Mouse (Mus musculus) gastrocnemius, adult 18-20 months (tissue): Measurements from ENCODE around the gene Fam50a. TPM values are rescaled to one million over a fixed set of nuclear protein-coding genes. Genes with fewer than 3 reads are reported as not detected.
A peak's percentile ranks its signal among the peaks of the same experiment; 100 is the strongest.

Source experiments
- DNase-seq: peaks from one replicate; pipeline ENCODE4 v3.0.0; 2021; ENCODE audit warnings: low spot score
- long read RNA-seq, 2 experiments: library from polyadenylated mRNA; stranded (forward); transcript quantifications; one replicate each; pipeline ENCODE4 v2.0.0; 2021
- total RNA-seq, 2 experiments: library from RNA; stranded (reverse); gene quantifications; 2 replicates each; pipeline ENCODE4 v1.2.3; 2021

Gene Fam50a
- total RNA-seq, result 10 to 100 TPM; 21.1 to 27.3 TPM
- long read RNA-seq, experiment 1, transcript Fam50a-201 (13 exons, 1,383 nt), result major isoform, 17 of 20 reads
- long read RNA-seq, experiment 1, partial matches to known transcripts, result 1 of 20 reads
- long read RNA-seq, experiment 1, other reads (novel, unspliced or antisense), result 2 of 20 reads
- long read RNA-seq, experiment 2, transcript Fam50a-201 (13 exons, 1,383 nt), result major isoform, 14 of 15 reads
- long read RNA-seq, experiment 2, partial matches to known transcripts, result 0 of 15 reads
- long read RNA-seq, experiment 2, other reads (novel, unspliced or antisense), result 1 of 15 reads

DNA sequence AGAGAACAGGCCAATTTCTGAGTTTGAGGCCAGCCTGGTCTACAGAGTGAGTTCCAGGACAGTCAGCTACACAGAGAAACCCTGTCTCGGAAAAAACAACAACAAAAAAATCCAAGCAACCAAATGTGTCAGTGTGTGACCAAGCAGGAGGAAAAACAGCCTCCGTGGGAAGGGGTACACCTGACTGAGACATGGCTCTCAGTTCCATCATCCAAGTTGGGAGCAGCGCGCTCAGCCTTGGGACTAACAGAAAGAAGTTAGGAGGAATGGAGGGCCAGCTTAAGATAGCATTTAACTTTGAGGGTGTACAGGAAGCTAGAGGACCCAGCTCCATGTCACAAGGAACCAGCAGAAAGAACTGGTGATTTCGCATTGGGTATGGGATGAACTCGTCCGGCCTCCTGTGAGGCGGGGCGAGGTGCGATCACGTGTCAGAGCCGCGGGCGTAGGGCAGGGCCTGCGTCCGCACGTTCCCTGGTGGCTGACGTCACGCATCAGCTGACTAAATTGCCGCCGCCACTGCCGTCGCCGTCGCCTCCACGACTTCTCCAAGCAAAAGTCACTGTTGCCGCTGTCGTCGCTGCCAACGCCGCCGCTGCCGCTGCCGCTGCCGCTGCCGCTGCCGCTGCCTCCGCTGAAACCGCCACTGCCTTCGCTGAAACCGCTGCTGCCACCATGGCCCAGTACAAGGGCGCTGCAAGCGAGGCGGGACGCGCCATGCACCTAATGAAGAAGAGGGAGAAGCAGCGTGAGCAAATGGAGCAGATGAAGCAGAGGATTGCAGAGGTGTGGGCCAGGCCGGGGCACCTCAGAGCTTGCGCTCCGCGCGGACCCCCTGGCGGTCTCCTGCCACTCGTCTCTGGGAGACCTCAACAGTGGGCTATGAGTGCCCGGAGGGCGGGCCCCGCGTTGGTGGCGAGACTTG is at the start of gene Fam50a:
Gene Fam50a (plus strand): TSS at position 494 of the 925 bp plus-strand sequence.
- peak; percentile 89 for DNase-seq

DNA sequence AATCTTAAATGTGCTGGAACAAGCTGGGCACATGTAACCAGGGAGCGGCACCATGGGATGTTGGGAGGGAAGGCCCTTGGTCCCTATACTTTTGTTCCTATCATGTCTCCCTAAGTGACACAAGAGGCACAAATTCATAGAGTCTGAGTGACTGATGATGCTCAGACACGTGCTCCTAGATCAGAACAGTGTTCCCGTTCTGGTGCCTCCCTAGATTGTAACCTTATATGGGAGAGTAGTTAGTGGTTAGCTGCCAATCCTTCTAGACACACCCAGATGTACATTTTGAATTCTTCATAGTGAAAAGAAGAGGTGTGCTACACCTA is 43.1 kb upstream of the Fam50a start:
- DNase-seq, result no peak

DNA sequence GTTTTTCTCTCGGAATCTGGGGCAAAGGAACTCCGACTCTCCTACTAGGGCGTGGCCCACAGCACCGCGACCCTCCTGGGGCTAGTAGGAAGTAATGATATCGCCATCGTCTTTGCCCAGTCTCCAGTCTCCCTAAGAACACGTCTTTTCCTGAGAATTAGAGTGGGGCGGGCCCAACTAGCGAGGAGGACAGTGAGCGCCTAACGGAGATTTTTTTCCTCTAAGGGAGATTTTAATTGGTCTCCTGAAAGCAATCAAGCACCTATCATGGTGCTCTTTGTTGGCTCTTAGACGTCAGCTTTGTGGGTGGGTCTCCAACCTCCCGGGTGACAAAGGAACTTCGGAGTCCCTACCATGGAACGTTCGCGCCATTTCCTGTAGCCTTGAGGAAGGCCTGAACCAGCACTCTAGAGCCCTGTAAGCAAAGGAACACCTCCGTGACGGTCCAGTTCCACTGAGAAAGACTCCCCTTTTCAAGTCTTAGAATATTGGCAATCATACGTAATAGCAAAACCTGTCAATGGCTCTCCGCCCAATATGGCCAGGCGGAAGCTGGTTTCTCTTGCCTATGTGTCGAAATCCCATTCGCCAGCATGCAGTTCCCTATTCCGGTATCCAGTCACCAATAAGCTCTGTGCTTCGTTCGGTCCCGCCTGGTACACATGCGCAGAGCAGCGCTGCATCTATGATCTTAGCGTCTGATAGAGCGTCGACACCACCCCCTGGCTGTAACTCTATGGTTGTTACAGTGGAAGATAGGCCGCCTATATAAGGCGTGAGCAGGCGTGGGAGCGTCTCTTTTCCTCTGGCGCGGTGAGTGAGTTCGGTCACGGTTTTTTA is 42.6 kb upstream of the Fam50a start, which contains the start of gene Rpl10:
Gene Rpl10 (plus strand): TSS at position 751 of the 840 bp plus-strand sequence.
- peak; percentile 92 for DNase-seq

GRCm38 (mm10) chrX:74270902-74271551 is 41.8 kb upstream of the Fam50a start:
- peak; percentile 22 for DNase-seq

GRCm38 (mm10) chrX:74273422-74274322 is 39.2 kb upstream of the Fam50a start:
- DNase-seq, result no peak

- no peak for DNase-seq
Observed at GRCm38 (mm10) chrX:74277916-74278315, 34.9 kb upstream of the Fam50a start.

DNA sequence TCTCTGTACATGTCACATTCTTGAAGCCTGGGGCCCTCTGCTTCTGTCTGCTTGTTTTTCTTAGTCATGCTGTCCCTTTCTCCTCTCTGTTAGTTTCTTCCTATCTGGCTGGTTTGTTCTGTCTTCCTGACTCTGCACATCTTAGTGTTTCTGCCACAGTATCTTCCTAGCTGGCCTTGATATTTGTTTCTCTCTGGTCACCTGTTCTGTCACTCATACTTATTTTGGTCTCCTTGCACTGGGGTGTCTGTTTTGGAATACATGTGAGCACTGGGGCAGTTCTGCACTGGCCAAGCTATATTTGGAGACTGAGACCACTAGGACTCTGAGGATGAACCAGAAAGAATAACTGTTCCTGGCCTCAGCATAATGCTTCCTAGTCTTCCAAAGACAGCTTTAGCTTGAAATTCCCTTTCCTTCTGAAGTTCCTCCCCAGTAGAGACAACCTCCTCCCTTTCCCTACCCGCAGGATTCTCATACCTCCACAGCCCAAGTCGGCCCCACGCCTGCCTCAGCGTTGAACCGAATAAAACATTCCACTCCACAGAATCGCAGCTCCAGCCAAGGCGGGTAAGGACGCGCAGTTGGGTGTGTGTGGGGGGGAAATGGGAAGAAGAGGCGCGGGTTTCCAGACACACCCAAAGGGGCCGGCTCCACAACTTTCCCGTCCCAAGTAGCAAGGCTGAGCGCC is 31.6 kb upstream of the Fam50a start:
- peak; percentile 47 for DNase-seq

DNA sequence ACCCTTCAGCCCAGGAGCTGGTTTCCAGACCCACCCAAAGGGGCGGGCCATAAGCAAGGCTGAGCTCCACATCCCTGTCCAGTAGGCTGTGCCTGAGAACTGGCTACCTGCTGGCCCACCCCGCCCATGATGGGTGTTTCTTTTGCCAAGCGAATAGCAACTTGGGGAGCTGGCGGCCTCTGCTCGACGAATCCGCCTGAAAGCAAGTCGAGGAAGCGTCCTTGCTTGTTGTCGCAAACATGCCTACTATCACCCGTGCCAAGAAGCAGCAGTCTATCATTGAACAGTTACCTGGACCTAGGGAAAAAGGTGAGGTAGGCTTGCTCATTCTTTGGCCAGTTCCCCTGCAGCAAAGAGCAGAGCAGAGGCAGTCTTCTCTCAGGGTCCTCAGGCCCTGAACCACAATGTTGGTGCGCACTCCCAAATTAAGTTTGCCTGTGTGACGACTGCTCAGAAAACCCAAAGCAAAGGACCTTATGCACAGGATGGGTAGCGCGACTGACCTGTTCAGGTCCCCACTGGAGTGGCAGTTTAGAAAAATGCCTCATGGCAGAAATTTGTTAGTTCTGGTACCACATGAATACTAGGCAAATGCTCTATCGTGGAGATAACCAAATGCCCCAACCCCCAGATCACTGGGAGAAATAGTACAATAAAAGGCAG is 31.0 kb upstream of the Fam50a start, which contains the start of the genes Taz and Dnase1l1:
Gene Taz (plus strand): TSS at position 181 of the 663 bp plus-strand sequence.
Gene Dnase1l1 (minus strand): TSS at position 606 of the 663 bp plus-strand sequence.
- DNase-seq, result peak; percentile 87

DNA sequence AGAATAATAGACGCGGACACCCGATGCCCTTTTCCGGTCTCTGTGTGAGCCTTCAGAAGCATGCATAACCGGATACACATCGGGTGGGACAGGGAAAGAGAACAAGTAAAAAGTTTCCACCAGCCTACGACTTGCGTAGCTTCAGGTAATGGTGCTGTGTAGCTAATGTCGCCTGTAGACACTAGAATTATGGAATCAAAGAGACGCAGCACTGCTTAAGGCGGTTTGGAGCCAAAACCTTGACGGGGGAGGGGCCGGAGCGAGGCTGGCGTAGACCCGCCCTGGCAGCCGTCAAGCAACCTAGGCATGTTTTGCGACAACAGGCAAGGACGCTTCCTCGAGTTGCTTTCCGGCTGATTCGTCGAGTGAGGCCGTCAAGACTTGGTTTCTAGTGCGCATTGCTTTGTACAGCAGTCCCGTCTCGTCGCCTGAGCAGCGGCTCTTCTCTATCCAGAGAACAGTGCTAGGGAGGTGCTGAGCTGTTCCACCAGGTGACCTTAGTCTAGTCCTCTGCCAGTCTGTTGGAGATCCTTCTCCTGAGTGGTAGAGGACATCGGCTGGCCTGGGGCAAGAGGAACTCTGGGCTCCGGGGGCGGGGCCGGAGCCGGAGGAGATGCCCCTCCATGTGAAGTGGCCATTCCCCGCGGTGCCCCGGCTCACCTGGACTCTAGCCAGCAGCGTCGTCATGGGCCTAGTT is 30.3 kb upstream of the Fam50a start:
- DNase-seq, result peak; percentile 89

DNA sequence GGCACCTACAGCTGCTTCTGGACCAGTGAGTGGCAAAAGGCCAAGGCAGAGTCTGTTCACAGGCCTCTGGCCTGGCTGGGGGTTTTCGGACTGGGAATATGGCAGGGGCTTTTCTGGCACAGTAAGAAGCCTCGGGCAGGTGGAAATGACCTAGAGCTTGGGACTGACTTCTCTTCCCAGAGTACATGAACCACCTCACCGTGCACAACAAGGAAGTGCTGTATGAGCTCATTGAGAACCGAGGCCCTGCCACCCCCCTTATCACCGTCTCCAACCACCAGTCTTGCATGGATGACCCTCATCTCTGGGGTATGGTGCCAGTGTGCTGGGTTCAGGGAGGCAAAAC is 29.8 kb upstream of the Fam50a start:
- DNase-seq, result no peak

- no peak for DNase-seq
Observed at GRCm38 (mm10) chrX:74293431-74293830, 19.4 kb upstream of the Fam50a start.

- DNase-seq, result peak; percentile 96
Observed at GRCm38 (mm10) chrX:74296538-74297448, 16.0 kb upstream of the Fam50a start, which contains the start of gene Atp6ap1. Atp6ap1 (plus strand) TSS chrX:74297097.

- no peak for DNase-seq
Observed at GRCm38 (mm10) chrX:74298348-74298747, 14.5 kb upstream of the Fam50a start.

DNA sequence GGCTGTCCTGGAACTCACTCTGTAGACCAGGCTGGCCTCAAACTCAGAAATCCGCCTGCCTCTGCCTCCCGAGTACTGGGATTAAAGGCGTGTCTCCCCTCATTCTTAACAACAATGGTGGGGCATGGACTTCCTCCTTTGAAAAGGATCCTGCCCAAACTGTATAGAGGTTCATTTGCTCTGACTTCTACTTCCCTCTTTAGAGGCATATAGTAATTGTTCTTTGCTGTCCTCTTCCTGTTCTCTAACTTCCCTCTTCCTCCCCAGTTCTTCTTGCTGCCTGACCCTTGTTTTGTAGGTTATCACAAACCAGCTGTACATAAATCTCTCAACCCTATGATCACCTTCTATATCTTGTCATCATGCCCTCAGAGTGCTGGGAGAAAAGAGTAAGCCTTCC is 13.1 kb upstream of the Fam50a start:
- DNase-seq, result no peak

DNA sequence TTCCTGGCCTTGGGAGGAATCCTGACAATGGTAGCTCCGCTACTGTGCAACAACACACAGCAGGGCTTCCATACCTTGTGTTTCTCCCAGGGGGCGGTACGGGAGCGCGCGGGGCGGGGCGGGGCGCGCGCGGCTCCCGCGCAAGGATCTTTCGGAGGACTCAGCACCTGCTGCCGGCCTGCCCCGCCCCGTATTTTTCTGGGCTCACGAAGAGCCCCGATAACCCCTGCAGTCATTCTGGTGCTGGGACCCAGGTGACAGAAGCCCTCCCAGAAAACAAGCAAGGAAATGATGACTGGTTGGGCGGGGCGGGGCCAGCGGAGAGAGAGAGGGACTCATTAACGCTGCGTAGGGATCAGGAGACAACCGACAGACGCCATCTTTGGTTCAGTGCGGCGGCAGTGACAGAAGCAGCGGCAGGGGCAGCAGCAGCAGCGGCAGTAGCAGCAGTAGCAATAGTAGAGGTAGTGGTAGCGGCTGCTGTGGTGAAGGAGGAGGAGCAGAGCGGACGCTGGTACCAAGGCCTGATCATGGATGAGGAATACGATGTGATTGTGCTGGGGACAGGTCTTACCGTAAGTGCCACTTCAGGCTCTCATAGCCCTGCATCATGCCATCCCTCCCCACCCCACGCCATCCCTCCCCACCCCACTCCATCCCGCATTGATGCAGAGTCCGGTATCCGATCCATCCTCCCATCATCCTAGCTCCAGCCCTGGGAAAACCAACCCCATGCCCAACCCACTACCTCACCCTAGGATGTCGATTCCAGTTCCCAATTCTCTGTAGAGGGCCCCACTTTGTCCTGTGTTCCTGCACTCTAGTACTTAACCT is 7.7 kb upstream of the Fam50a start, which contains the start of gene Gdi1:
Gene Gdi1 (plus strand): TSS at position 132 of the 834 bp plus-strand sequence.
- peak; percentile 72 for DNase-seq

GRCm38 (mm10) chrX:74328725-74329161 is 15.9 kb downstream of the Fam50a start, which contains the start of gene Plxna3:
Plxna3 (plus strand) TSS chrX:74329066.
- peak; percentile 46 for DNase-seq
